Mouse (Mus musculus): Measurements from ENCODE around the gene Pon1. TPM values are rescaled to one million over a fixed set of nuclear protein-coding genes. Genes with fewer than 3 reads are reported as not detected.

Gene Pon1
- polyA plus RNA-seq, 1 experiment: not detected

- no peaks in the 10 kb centered on the region for H3K79me3 ChIP-seq (ENCODE audit: low read depth)
- no peak overlapping the region for H3K4me3 ChIP-seq (ENCODE audit: insufficient read depth, poor library complexity, severe bottlenecking)
- H3K79me2 ChIP-seq (ENCODE audit: control insufficient read depth, insufficient read depth): no peaks in the 10 kb centered on the region
- no peak for TF ChIP-seq MYOG (IDR thresholded peaks at IDR 0.05; ENCODE audit: control insufficient read depth, extremely low read depth, insufficient read length)
- TF ChIP-seq CEBPB (IDR thresholded peaks at IDR 0.05; ENCODE audit: low read depth): no peak
- TF ChIP-seq MAX (IDR thresholded peaks at IDR 0.05): no peak
- TF ChIP-seq MYOD1 (IDR thresholded peaks at IDR 0.05; ENCODE audit: control insufficient read depth, insufficient read length, low read depth): no peak
- no peak for TF ChIP-seq CTCF (IDR thresholded peaks at IDR 0.05; ENCODE audit: control insufficient read depth, insufficient read depth, insufficient read length)
- no peak for TF ChIP-seq USF1 (IDR thresholded peaks at IDR 0.05; ENCODE audit: low read depth)
- TF ChIP-seq FOSL1 (IDR thresholded peaks at IDR 0.05; ENCODE audit: insufficient read depth, low read length, poor library complexity, severe bottlenecking): no peak
- no peaks in the 10 kb centered on the region for H3K36me3 ChIP-seq (ENCODE audit: control insufficient read depth, insufficient read depth)
- H3ac ChIP-seq (ENCODE audit: control insufficient read depth, insufficient read length, low read depth): no peak overlapping the region
- H3K27me3 ChIP-seq (ENCODE audit: control insufficient read depth, insufficient read depth, insufficient read length): no peaks in the 10 kb centered on the region
Observed at GRCm38 (mm10) chr6:5188938-5189337, 4.8 kb downstream of the Pon1 start.

GRCm38 (mm10) chr6:5188036-5188435 is 5.7 kb downstream of the Pon1 start:
- H3K4me3 ChIP-seq (ENCODE audit: insufficient read depth, poor library complexity, severe bottlenecking): no peak overlapping the region
- no peaks in the 10 kb centered on the region for H3K79me3 ChIP-seq (ENCODE audit: low read depth)
- no peaks in the 10 kb centered on the region for H3K27me3 ChIP-seq (ENCODE audit: control insufficient read depth, insufficient read depth, insufficient read length)
- H3K36me3 ChIP-seq (ENCODE audit: control insufficient read depth, insufficient read depth): no peaks in the 10 kb centered on the region
- H3ac ChIP-seq (ENCODE audit: control insufficient read depth, insufficient read length, low read depth): no peak overlapping the region
- TF ChIP-seq CTCF (IDR thresholded peaks at IDR 0.05; ENCODE audit: control insufficient read depth, insufficient read depth, insufficient read length): no peak
- TF ChIP-seq MYOD1 (IDR thresholded peaks at IDR 0.05; ENCODE audit: control insufficient read depth, insufficient read length, low read depth): no peak
- no peak for TF ChIP-seq CEBPB (IDR thresholded peaks at IDR 0.05; ENCODE audit: low read depth)
- no peak for TF ChIP-seq MYOG (IDR thresholded peaks at IDR 0.05; ENCODE audit: control insufficient read depth, extremely low read depth, insufficient read length)
- TF ChIP-seq USF1 (IDR thresholded peaks at IDR 0.05; ENCODE audit: low read depth): no peak
- no peak for TF ChIP-seq MAX (IDR thresholded peaks at IDR 0.05)
- no peak for TF ChIP-seq FOSL1 (IDR thresholded peaks at IDR 0.05; ENCODE audit: insufficient read depth, low read length, poor library complexity, severe bottlenecking)
- no peaks in the 10 kb centered on the region for H3K79me2 ChIP-seq (ENCODE audit: control insufficient read depth, insufficient read depth)

- no peak for TF ChIP-seq CTCF (IDR thresholded peaks at IDR 0.05; ENCODE audit: control insufficient read depth, insufficient read depth, insufficient read length)
- H3K36me3 ChIP-seq (ENCODE audit: control insufficient read depth, insufficient read depth): no peaks in the 10 kb centered on the region
- no peak overlapping the region for H3ac ChIP-seq (ENCODE audit: control insufficient read depth, insufficient read length, low read depth)
Observed at GRCm38 (mm10) chr6:5187586-5187985, 6.2 kb downstream of the Pon1 start.

GRCm38 (mm10) chr6:5186229-5186950 is 7.4 kb downstream of the Pon1 start:
- Histone ChIP-seq H3K4me3 (ENCODE audit: insufficient read depth, poor library complexity, severe bottlenecking) (no peak overlapping the region), H3K79me3 (ENCODE audit: low read depth) (no peaks in the 10 kb centered on the region), H3K79me2 (ENCODE audit: control insufficient read depth, insufficient read depth) (no peaks in the 10 kb centered on the region), H3ac (ENCODE audit: control insufficient read depth, insufficient read length, low read depth) (no peak overlapping the region), H3K36me3 (ENCODE audit: control insufficient read depth, insufficient read depth) (no peaks in the 10 kb centered on the region), H3K27me3 (ENCODE audit: control insufficient read depth, insufficient read depth, insufficient read length) (no peaks in the 10 kb centered on the region)
- TF ChIP-seq MYOG (IDR thresholded peaks at IDR 0.05; ENCODE audit: control insufficient read depth, extremely low read depth, insufficient read length) (no peak), USF1 (IDR thresholded peaks at IDR 0.05; ENCODE audit: low read depth) (no peak), MYOD1 (IDR thresholded peaks at IDR 0.05; ENCODE audit: control insufficient read depth, insufficient read length, low read depth) (no peak)

More at GRCm38 (mm10) chr6:5187586-5187985, 6.2 kb downstream of the Pon1 start:
- no peak overlapping the region for H3K4me3 ChIP-seq (ENCODE audit: insufficient read depth, poor library complexity, severe bottlenecking)
- no peaks in the 10 kb centered on the region for H3K27me3 ChIP-seq (ENCODE audit: control insufficient read depth, insufficient read depth, insufficient read length)
- H3K79me3 ChIP-seq (ENCODE audit: low read depth): no peaks in the 10 kb centered on the region
- no peaks in the 10 kb centered on the region for H3K79me2 ChIP-seq (ENCODE audit: control insufficient read depth, insufficient read depth)

GRCm38 (mm10) chr6:5180645-5181044 is 13.1 kb downstream of the Pon1 start:
- TF ChIP-seq MYOG (IDR thresholded peaks at IDR 0.05; ENCODE audit: control insufficient read depth, extremely low read depth, insufficient read length) (no peak), CTCF (IDR thresholded peaks at IDR 0.05; ENCODE audit: control insufficient read depth, insufficient read depth, insufficient read length) (no peak), USF1 (IDR thresholded peaks at IDR 0.05; ENCODE audit: low read depth) (peak; percentile 80), MAX (IDR thresholded peaks at IDR 0.05) (peak; percentile 85), FOSL1 (IDR thresholded peaks at IDR 0.05; ENCODE audit: insufficient read depth, low read length, poor library complexity, severe bottlenecking) (peak; percentile 53)
- no peaks in the 10 kb centered on the region for H3K27me3 ChIP-seq (ENCODE audit: control insufficient read depth, insufficient read depth, insufficient read length)
- no peaks in the 10 kb centered on the region for H3K79me2 ChIP-seq (ENCODE audit: control insufficient read depth, insufficient read depth)
- H3K4me3 ChIP-seq (ENCODE audit: insufficient read depth, poor library complexity, severe bottlenecking): no peak overlapping the region
- H3ac ChIP-seq (ENCODE audit: control insufficient read depth, insufficient read length, low read depth): no peak overlapping the region
- no peaks in the 10 kb centered on the region for H3K79me3 ChIP-seq (ENCODE audit: low read depth)
- H3K36me3 ChIP-seq (ENCODE audit: control insufficient read depth, insufficient read depth): no peaks in the 10 kb centered on the region

- no peak for TF ChIP-seq USF1 (IDR thresholded peaks at IDR 0.05; ENCODE audit: low read depth)
- no peak for TF ChIP-seq MYOG (IDR thresholded peaks at IDR 0.05; ENCODE audit: control insufficient read depth, extremely low read depth, insufficient read length)
- no peak for TF ChIP-seq CEBPB (IDR thresholded peaks at IDR 0.05; ENCODE audit: low read depth)
- TF ChIP-seq FOSL1 (IDR thresholded peaks at IDR 0.05; ENCODE audit: insufficient read depth, low read length, poor library complexity, severe bottlenecking): no peak
- no peak for TF ChIP-seq CTCF (IDR thresholded peaks at IDR 0.05; ENCODE audit: control insufficient read depth, insufficient read depth, insufficient read length)
- TF ChIP-seq MYOD1 (IDR thresholded peaks at IDR 0.05; ENCODE audit: control insufficient read depth, insufficient read length, low read depth): no peak
- no peak for TF ChIP-seq MAX (IDR thresholded peaks at IDR 0.05)
- no peak overlapping the region for H3ac ChIP-seq (ENCODE audit: control insufficient read depth, insufficient read length, low read depth)
Observed at GRCm38 (mm10) chr6:5179189-5179588, 14.6 kb downstream of the Pon1 start.

More at GRCm38 (mm10) chr6:5179189-5179588, 14.6 kb downstream of the Pon1 start:
- no peaks in the 10 kb centered on the region for H3K27me3 ChIP-seq (ENCODE audit: control insufficient read depth, insufficient read depth, insufficient read length)
- no peaks in the 10 kb centered on the region for H3K79me3 ChIP-seq (ENCODE audit: low read depth)
- H3K4me3 ChIP-seq (ENCODE audit: insufficient read depth, poor library complexity, severe bottlenecking): no peak overlapping the region
- no peaks in the 10 kb centered on the region for H3K36me3 ChIP-seq (ENCODE audit: control insufficient read depth, insufficient read depth)
- H3K79me2 ChIP-seq (ENCODE audit: control insufficient read depth, insufficient read depth): no peaks in the 10 kb centered on the region
